Mouse (Mus musculus): ENCODE data around the gene Elavl1.

DNA sequence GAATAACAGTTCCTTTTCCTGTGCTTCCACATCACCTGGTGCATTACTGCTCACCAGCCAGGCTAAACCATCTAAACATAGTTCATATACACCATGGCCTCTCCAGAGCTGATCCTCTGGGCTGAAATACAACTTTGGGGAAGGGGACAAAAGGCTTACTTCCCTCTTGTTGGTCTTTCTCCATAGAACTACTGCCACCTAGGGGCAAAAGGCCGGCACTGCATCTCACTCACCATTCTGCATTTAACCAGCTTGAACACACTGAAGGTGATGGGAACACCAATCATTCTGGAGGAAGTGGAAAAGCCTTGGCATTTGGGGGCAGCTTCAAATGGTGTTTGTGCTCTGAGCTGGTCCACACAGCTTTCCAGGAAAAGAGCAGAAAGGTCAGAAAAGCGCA, 2.7 kb downstream of the Elavl1 start:
- TF ChIP-seq POLR2A (IDR thresholded peaks at IDR 0.05; ENCODE audit: low read depth, low read length) (no peak), CTCF (IDR thresholded peaks at IDR 0.05; ENCODE audit: extremely low read depth, insufficient read length, insufficient replicate concordance, low read depth, low read length) (peak; percentile 55; the same call in 1 of the 2 replicates)

All from small intestine, adult 2 months (tissue).